Mouse (Mus musculus): ENCODE measurements around the gene Scgb2b24. TPM values are rescaled to one million over a fixed set of nuclear protein-coding genes. Genes with fewer than 3 reads are reported as not detected.

Gene Scgb2b24
- not detected in 2 replicates for polyA plus RNA-seq (2015; fragmentation: Nextera tagmentation; extraction: Ambion mirVana)

- Histone ChIP-seq H3K9me3 (peaks cover 67% of the 10 kb centered on the region), H3K9ac (no peak within 1 kb of the TSS), H3K27ac (no peak within 1 kb of the TSS), H3K4me1 (no peaks in the 10 kb centered on the region), H3K4me3 (no peak within 1 kb of the TSS), H3K36me3 (no peaks in the 10 kb centered on the region), H3K4me2 (replicated peaks) (no peak within 1 kb of the TSS), H3K27me3 (no peaks in the 10 kb centered on the region)
- WGBS: 70% methylated on average over 2 of the region's 2 CpGs
- no peak for ATAC-seq (ENCODE audit: low FRiP score, low read depth)
These were observed at the start of gene Scgb2b24 for GRCm38 (mm10) chr7:33739212-33739611. Gene Scgb2b24 (minus strand): TSS chr7:33739312.

- no peaks in the 10 kb centered on the region for H3K27me3 ChIP-seq
- H3K9ac ChIP-seq: no peak within 1 kb of the TSS
- 85% methylated on average over 3 of the region's 3 CpGs for WGBS
- H3K4me2 ChIP-seq (replicated peaks): no peak within 1 kb of the TSS
- H3K36me3 ChIP-seq: no peaks in the 10 kb centered on the region
- no peak for ATAC-seq (ENCODE audit: low FRiP score, low read depth)
- no peaks in the 10 kb centered on the region for H3K4me1 ChIP-seq
- no peak within 1 kb of the TSS for H3K27ac ChIP-seq
- H3K4me3 ChIP-seq: no peak within 1 kb of the TSS
- H3K9me3 ChIP-seq: peaks cover 49% of the 10 kb centered on the region
These were observed 4.4 kb upstream of the Scgb2b24 start, which contains the start of gene Scgb1b24 for GRCm38 (mm10) chr7:33743499-33743898. Gene Scgb1b24 (plus strand): TSS chr7:33743799.

GRCm38 (mm10) chr7:33689864-33690263 is 49.2 kb downstream of the Scgb2b24 start:
- Histone ChIP-seq H3K27me3 (no peaks in the 10 kb centered on the region), H3K9me3 (peaks cover 64% of the 10 kb centered on the region), H3K36me3 (no peaks in the 10 kb centered on the region), H3K9ac (no peak overlapping the region), H3K4me3 (no peak overlapping the region), H3K4me1 (no peaks in the 10 kb centered on the region), H3K4me2 (replicated peaks) (no peak overlapping the region), H3K27ac (no peak overlapping the region)
- ATAC-seq (ENCODE audit: low FRiP score, low read depth): no peak
- 24% methylated on average over 1 of the region's 1 CpGs for WGBS

Other genes with a start within 250 kb of the Scgb2b24 start
- gene Scgb2b21, start 218.9 kb downstream of the Scgb2b24 start, polyA plus RNA-seq (2015; fragmentation: Nextera tagmentation; extraction: Ambion mirVana): not detected in 2 replicates
- not detected in 2 replicates for gene Scgb1b24, start 4.5 kb upstream of the Scgb2b24 start, polyA plus RNA-seq (2015; fragmentation: Nextera tagmentation; extraction: Ambion mirVana)
- not detected in 2 replicates for gene Scgb2b26, start 205.7 kb upstream of the Scgb2b24 start, polyA plus RNA-seq (2015; fragmentation: Nextera tagmentation; extraction: Ambion mirVana)

Measured in limb, embryonic 13.5 days (tissue).